Mouse (Mus musculus) urinary bladder, postnatal 10 days (tissue): ENCODE measurements around the gene Ppard.
A peak's percentile ranks its signal among the peaks of the same experiment; 100 is the strongest.
"Not testable (repeated sequence)": the region's sequence is repeated elsewhere in the genome, so short reads cannot be mapped to it uniquely, and the experiment has no call there.

Source experiments
- DNase-seq: peaks from one replicate; pipeline ENCODE4 v3.0.0; 2022; ENCODE audit warnings: low spot score

Gene Ppard

GRCm38 (mm10) chr17:28232475-28233060 is at the start of gene Ppard:
Gene Ppard (plus strand): TSS chr17:28232700.
- DNase-seq, result peak; percentile 98

DNA sequence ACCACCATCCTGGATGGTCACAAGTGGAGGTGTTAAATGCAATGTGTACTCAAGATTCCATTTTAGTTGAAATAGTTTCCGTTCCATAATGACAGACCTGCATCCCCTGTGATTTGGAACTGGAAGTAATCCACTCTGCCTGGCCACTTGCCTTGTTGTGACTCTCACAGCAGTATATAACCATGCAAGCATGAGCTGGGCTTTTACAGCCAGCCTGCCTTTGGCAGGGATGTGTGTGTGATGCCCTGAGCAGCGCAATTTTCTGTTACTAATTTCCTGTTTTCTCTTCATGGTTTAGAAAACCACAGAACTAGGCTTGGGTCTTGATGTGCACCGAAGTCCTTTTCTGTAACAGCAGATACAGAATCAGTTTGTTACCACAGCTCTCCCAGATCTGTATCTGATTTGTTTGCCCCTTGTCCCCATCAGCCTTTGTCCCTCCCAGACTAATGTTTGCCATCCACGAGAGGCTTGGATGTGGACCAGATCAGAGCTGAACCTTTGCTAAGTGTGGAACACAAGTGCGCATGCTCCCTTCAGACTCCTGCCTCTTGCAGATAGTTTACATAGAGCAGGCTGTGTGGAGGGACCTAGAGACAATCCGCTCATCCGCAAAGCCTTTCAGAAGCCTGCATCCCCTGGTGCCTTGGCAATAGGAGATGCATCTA is 47.4 kb upstream of the Ppard start:
- DNase-seq, result no peak

GRCm38 (mm10) chr17:28188313-28188712 is 44.2 kb upstream of the Ppard start:
- no peak for DNase-seq

DNA sequence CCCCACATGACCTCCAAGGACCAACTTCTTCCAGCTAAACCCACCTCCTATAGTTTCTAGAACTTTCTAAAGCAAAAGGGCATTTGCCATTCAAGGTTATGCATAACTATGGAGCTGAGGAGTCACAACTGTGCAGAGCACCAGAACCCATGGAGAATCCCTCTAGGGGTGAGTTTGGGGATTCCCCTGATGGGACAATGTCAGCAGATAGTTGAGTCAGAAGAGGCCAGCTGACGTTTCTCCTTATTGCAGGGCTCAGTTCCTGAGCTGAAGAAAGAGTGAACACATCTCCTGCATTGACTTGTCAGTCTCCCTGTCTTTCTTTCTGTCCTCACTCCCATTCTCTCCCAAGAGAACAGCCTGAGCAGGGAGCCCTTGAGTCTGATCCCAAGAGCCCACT is 39.7 kb upstream of the Ppard start:
- DNase-seq, result no peak

- DNase-seq, result no peak
These were observed 38.9 kb upstream of the Ppard start for GRCm38 (mm10) chr17:28193559-28193958.

GRCm38 (mm10) chr17:28195033-28195432 is 37.5 kb upstream of the Ppard start:
- DNase-seq, result no peak

DNA sequence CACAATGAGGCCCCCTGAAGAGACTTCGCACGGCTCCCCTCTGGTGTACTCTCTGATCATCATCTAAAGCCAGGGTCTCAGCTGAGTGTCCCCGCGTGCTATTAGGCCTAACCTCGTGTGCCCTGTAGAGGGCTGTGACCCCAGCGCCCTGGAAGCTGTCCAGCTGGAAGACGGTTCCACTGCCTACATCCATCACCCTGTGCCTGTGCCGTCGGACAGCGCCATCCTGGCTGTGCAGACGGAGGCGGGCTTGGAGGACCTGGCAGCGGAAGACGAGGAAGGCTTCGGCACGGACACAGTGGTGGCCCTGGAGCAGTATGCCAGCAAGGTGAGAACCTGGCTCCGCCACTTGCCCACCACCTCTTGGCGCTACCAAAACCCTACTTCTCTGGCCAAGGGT is 34.9 kb upstream of the Ppard start:
- no peak for DNase-seq

- no peak for DNase-seq
These were observed 30.5 kb upstream of the Ppard start for GRCm38 (mm10) chr17:28201982-28202381.

- no peak for DNase-seq
These were observed 28.3 kb upstream of the Ppard start for GRCm38 (mm10) chr17:28204052-28204720.

- no peak for DNase-seq
These were observed 27.1 kb upstream of the Ppard start for GRCm38 (mm10) chr17:28205443-28205842.

GRCm38 (mm10) chr17:28207092-28207491 is 25.4 kb upstream of the Ppard start:
- no peak for DNase-seq

DNA sequence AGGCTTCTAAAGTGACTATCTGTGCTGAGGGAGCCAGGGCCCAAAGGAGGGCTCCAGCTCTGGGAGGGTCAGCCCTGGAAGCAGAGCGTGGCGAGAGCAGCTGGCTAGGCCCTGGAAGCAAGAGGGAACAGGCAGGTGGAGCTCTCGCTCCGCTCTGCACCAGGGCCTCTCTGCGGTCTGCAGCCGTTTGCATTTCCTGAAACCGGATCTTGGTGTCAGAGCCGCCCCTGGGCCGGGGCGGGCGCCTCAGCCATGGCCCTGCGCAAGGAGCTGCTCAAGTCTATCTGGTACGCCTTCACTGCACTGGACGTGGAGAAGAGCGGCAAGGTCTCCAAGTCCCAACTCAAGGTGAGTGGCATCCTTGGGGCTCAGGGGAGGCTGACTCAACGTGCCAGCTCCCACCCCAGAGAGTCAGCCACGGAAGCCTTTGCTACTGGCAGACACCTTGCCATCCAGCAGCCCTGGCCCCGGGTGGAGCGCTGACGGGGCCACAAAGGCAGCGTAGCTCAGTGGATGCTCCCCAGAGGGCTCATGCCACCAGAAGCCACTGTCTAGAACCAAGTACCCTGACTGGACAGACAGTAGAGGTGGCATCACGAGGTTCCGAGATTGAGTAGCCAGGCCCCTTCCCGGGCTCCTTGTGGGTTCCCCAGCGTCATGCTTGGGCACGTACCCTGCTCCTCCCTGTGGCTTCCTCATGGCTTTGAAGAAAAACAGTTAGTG is 24.7 kb upstream of the Ppard start, which contains the start of gene Def6:
TSS of gene Def6 (plus strand) at position 188 of the 723 bp plus-strand sequence.
- DNase-seq, result peak; percentile 32

DNA sequence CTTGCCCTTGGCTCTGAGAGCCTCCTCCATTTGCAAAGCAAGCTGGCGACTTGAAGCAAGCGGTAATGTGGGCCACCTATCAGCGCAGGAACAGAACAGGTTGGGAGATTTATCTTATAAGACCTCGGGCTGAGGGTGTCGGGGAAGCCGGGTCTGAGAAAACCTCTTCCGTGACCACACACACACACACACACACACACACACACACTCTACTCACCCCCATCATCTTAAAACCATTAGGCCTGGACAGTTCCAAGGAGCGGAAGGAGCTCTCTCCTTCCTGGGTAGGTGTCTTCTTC is 24.2 kb upstream of the Ppard start:
- no peak for DNase-seq

GRCm38 (mm10) chr17:28209457-28210110 is 22.9 kb upstream of the Ppard start:
- DNase-seq, result no peak

GRCm38 (mm10) chr17:28211921-28212341 is 20.6 kb upstream of the Ppard start:
- no peak for DNase-seq

DNA sequence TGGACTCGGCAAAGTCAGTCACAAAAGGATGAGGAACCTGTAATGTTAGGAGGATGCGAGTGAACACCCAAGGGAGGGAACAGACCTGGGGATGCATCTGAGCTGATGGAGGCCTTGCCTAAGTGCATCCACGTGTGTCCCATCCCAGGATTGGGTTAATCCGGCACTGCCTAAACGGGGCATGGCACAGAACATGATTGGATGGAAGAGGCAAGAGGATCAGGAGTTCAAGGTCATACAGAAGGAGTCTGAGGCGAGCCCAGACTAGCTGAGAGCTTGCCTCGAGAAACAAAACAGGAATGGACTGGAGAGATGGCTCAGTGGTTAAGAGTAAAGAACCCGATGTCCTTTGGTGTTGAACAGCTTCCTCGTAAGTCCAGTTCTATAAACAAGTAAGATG is 20.1 kb upstream of the Ppard start:
- DNase-seq, result no peak

DNA sequence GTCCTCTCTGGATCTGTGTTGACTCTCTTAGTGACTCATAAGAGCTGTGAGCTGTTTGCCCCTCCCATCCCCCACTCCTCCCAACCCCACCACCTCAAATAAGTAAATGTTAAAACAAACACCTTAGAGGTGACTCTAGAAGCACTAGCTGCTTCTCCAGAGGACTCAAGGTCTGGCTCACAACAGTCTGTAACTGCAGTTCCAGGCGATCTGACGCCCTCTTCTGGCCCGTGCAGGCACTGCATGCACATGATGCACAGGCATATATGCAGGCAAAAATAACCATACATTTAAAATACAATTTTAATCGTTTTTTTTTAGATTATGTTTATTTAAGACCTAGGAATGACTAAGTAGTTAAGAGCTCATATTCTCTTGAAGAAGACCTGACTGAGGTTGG is 19.3 kb upstream of the Ppard start:
- no peak for DNase-seq

DNA sequence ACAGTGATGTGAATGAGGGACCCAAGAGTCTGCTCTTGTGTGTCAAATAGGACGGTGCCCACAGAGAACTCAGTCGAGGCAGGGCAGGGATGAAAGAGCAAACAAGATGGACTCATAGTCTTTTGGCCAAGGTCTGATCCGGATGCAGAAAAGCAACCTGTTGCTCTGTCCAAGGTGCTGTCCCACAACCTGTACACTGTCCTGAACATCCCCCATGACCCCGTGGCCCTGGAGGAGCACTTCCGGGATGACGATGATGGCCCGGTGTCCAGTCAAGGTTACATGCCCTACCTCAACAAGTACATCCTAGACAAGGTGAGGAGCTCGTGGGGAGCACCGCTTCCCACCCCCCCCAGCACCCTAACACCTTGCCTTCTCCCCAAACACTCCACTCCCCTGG is 15.7 kb upstream of the Ppard start:
- no peak for DNase-seq

GRCm38 (mm10) chr17:28217721-28218649 is 14.5 kb upstream of the Ppard start:
- DNase-seq, result no peak

DNA sequence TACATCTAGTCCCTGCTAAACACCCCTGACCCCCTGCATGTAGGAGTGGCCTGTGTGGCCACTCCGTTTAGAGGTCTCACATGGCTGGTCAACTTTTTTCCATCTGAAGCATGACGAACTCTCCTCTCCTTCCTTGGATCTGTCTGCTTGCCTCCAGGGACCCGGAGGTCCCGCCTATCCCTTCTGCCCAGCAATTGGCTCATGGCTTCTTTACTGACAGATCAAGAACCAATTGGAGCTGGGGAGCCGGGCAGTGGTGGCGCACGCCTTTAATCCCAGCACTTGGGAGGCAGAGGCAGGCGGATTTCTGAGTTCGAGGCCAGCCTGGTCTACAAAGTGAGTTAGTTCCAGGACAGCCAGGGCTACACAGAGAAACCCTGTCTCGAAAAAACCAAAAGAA is 10.0 kb upstream of the Ppard start:
- not testable (repeated sequence) for DNase-seq
